Mouse (Mus musculus) lung, postnatal 0 days (tissue): ENCODE data around the gene Lix1l.

Source experiments
- CTCF ChIP-seq: IDR thresholded peaks from 2 replicates; pipeline ENCODE4 v1.5.1; 2016; ENCODE audit warnings: antibody characterized with exemption, mild to moderate bottlenecking
- EP300 ChIP-seq: IDR thresholded peaks from 2 replicates; pipeline ENCODE4 v1.6.1; 2016; ENCODE audit warnings: antibody characterized with exemption, mild to moderate bottlenecking, control low read depth

GRCm38 (mm10) chr3:96645018-96645649 lies 44.2 kb downstream of the Lix1l start, which contains the start of gene Itga10:
- TF ChIP-seq CTCF, result peak; percentile 68
- TF ChIP-seq EP300, result no peak
